Mouse (Mus musculus) embryo, embryonic 11.5 days (tissue): ENCODE data around the gene Usp34.
A peak's percentile ranks its signal among the peaks of the same experiment; 100 is the strongest.
"Not testable (repeated sequence)": the region's sequence is repeated elsewhere in the genome, so short reads cannot be mapped to it uniquely, and the experiment has no call there.

ENCODE experiments used
- DNase-seq: peaks from one replicate; pipeline ENCODE4 v3.0.0-alpha.2; 2012; ENCODE audit warnings: low read depth, low spot score

Gene Usp34

DNA sequence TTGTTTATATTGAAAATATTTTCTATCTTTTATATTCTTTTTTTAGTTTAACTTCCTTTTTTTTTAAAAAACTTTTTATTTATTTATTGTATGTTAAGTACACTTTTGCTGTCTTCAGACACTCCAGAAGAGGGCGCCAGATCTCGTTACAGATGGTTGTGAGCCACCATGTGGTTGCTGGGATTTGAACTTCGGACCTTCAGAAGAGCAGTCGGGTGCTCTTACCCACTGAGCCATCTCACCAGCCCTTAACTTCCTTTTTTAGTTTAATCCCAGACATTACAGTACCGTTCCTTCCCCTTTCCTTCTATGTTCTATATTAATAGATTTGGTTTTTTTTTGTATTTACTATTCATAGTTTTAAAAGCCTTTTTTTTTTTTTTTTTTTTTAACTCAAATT is 50.5 kb downstream of the Usp34 start:
- not testable (repeated sequence) for DNase-seq

DNA sequence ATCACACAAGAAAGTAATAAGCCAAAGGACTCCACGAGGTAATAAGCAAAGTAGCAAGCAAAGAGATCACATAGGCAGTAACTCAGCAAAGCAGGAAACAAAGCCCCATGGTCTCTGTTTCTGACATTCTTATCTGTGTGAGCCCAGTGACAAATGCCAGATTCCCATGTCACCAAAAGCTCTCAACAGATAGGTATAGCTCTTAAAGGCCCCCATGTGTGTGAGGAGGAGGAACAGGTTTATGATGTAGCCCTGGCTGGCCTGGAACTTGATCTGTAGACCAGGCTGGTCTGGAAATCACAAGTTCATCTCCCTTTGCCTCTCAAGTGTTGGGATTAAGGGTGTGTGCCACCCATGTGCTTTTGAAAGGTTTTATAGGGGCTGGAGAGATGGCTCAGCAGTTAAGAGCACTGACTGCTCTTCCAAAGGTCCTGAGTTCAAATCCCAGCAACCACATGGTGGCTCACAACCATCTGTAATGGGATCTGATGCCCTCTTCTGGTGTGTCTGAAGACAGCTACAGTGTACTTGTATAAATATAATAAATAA is 53.1 kb downstream of the Usp34 start:
- DNase-seq: not testable (repeated sequence)

GRCm38 (mm10) chr11:23362305-23362704 is 55.6 kb downstream of the Usp34 start:
- DNase-seq: no peak

DNA sequence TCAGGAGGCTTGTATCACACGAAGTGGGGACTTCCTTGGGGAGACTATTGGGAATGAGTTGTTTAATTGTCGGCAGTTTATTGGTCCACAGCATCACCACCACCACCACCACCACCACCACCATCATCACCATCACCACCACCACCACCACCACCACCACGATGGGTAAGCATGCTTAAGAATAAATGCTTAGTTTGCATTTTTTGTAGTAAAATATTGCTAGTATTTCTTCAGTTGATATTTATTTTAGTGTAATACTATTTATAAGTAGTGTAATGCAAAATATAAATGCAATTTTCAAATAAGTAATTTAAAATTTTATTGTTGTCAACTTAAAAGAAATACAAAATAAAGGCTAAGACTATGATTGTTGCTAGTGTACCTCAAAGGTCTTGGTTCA is 57.7 kb downstream of the Usp34 start:
- DNase-seq: no peak

- no peak for DNase-seq
These were observed 65.3 kb downstream of the Usp34 start for GRCm38 (mm10) chr11:23372032-23372431.

DNA sequence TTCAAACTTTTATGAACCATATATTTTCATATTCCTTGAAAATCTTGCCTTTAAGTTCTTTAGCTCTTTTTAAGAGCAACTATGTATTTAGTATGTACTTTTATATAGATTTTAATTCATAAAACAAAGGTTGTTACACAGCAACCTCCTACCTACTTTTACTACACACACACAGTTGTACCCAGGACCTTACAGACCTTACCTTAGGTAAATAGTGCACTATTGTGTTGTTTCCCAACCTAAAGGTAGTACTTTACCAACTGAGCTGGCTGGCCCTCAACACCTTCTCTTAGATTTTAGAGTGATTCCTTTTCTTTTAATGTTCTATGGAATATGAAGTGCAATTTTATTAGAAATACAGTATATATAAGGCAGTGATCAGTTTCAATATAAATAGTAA is 65.8 kb downstream of the Usp34 start:
- no peak for DNase-seq

DNA sequence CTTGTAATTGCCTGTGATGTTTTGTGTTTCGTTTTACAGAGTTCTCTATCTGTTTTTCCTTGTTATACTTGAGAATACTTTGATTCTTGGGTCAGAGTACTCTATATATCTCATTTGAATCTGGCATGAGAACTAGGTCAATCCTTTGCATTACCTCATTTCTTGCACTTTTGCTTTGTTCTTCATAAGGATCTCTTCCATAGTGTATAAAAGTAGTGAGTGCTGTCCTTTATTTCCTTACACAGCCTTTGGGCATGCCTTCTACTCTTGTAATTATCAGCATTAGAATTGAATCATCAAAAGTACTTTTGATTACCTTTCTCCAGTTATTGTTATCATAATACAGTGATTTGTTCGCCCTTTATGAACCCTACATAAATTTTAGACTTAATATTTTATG is 73.4 kb downstream of the Usp34 start:
- DNase-seq: no peak

GRCm38 (mm10) chr11:23380595-23380994 is 73.9 kb downstream of the Usp34 start:
- no peak for DNase-seq

- no peak for DNase-seq
These were observed 76.1 kb downstream of the Usp34 start for GRCm38 (mm10) chr11:23382787-23383186.

DNA sequence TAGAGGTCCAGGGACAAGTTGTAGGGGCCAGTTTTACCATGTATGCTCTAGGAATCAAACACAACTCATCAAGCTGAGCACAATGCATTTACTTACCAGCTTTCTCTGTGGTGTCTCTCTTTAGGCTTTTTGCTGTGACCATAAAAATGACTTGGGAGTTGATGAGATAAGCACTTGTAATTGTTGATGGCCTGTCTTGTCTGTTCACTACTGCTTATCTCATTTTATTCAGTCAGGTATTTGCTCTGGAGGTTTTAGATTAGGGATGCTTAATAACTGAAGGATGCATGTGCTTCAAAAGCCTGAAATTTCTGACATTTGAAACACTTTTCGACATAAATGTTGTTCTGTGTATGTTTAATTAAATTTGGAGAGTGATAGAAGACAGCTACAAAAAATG is 83.0 kb downstream of the Usp34 start:
- DNase-seq: no peak

DNA sequence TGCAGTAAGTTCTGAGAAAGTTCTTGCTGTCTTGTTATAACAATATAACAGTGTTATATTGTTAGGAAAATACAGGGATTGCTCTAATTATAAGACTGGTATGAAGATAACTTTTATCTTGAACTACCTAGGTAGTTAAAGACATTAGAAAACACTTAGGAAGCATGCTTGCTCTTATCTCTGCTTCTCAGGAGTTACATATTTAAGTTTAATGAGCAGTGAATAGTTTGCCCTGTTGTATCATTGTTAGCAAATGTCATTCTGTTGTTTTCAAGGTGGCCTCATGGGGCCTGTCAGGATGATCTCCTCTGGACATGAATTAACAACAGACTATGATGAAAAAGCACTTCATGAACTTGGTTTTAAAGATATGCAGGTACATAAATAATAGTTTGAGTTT is 85.9 kb downstream of the Usp34 start:
- DNase-seq: no peak

GRCm38 (mm10) chr11:23396608-23397007 is 89.9 kb downstream of the Usp34 start:
- no peak for DNase-seq

GRCm38 (mm10) chr11:23400978-23401776 is 94.5 kb downstream of the Usp34 start:
- DNase-seq: no peak

DNA sequence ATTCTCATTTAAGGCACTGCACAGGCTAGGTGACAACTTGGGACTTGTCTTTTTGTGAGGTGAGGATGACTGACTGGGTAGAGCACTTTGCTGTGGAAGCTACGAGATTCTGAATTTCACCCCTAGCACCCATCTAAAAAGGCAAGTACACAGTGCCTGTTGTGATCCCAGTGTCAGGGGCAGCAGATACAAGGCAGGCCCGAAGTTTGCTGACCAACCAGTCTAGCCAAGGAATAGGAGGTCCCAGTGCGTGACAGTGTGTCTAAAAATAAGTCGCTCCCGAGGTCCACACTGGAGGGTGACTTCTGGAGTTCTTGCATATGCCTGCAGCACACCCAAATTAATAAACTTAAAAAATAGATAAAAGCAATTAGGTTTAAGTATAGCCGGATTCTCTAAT is 121.6 kb downstream of the Usp34 start:
- DNase-seq: no peak

DNA sequence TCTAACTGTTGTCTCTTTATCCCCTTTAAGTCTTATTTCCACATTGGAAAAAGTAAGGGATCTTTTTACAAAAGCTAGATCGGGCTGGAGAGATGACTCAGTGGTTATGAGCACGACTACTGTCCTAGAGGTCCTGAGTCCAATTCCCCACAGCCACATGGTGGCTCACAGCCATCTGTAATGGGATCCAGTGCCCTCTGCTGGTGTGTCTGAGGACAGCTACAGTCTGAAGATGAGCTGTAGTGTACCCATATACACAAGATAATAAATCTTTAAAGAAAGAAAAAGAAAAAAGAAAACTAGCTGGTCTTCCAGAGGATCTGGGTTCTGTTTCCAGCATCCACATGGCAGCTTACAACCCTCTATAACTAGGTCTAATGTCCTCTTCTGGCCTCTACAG is 123.3 kb downstream of the Usp34 start:
- no peak for DNase-seq

DNA sequence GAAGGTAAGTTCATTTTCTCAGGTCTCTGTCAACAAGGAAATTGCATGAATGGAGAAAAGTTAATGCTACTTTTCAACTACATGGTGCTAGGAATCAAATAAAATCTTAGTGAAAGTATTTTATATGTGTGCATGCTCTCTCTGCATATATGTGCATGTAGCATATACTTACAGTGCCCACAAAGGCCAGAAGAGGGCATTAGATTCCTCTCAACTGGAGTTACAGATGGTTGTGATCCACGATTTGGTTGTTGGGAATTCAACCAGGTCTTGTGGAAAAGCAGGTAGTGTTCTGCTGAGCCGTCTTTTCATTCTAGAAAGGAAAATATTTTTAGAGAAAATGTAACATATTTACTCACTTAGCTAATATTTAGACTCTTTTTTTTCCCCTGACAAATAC is 129.4 kb downstream of the Usp34 start:
- DNase-seq: no peak

DNA sequence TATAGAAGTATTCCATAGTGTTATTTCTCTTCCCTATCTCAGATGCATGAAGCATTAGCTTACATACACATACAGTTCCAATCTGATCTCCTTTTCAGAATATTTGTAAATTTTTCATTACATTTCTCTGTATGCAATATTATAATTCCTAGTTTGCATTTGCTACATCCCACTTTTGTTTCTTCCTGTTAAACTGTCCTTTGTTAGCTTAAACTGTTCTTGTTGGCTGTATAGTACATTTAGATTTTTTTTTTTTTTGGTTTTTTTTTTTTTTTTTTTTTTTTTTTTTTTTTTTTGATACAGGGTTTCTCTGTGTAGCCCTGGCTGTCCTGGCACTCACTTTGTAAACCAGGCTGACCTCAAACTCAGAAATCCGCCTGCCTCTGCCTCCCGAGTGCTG is 159.2 kb downstream of the Usp34 start:
- not testable (repeated sequence) for DNase-seq

DNA sequence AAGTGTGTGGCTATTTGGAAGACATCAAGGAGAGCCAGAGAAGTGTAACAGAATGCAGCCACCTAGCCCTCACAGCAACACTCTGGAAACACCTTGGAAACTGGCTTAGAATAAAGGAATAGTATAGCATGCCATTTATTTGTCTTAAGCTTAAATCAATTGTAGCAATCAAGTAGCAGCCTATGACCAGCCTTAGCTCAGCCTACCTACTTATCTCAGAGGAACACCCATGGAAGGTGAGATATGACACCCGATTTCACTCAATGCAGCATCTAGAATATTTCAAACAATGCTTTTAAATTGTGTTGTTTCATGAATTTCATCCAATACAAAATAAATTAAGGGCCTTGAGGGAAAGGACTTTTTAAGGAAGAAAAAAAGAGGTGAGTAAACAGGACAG is 183.3 kb downstream of the Usp34 start:
- no peak for DNase-seq

DNA sequence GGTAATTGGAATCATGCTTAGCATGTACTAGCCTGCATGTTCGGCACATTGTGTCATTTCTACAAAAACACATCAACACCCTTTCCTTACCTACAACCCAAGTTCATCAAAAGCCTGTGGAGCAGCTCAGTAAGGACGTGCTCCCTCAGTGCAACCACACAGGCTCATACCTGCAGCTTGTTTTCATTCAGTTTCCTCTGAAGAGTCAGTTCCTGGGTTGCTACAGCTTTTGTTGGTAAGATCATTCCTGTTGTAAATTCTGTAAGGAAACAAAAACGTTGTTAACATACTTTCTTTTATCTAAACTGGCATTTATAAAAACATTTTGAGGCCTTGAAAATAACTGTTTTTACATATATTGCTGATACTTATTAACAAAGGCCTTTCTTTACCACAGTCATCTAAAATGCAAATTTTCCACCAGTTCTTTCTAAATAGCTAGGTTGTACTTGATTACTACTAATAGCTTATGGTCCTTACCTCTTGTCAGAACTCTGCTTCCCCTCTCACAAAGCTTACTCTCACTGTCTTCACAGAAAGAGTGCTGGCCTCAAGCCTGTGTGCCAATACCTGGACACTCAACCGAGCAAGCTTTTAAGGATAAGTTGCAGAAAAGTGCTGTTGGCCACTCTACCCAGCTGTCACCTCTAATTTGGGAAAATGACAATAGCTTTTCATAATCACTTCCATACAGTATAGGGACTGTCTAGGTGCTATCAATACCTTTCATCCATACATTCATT is 185.5 kb downstream of the Usp34 start:
- DNase-seq: no peak

DNA sequence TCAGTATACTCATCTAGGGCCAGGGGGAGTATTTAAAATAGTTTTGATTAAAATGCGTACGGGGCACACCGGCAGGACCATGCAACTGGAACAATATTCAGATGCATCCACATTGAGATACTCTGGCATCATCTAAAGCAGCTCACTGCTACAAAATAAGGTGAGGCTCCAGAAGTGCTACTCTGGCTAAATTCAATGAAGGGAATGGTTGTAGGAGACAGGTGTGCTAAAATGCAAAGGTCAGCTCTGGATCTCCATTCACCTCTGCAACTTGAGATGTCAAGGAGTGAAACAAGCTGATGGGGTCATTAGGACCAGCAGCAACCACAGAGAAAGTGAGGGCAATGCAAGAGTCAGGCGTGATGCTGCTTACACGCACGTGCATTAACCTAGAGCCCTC is 188.5 kb downstream of the Usp34 start:
- DNase-seq: no peak

GRCm38 (mm10) chr11:23496661-23497060 is 190.0 kb downstream of the Usp34 start:
- DNase-seq: no peak

DNA sequence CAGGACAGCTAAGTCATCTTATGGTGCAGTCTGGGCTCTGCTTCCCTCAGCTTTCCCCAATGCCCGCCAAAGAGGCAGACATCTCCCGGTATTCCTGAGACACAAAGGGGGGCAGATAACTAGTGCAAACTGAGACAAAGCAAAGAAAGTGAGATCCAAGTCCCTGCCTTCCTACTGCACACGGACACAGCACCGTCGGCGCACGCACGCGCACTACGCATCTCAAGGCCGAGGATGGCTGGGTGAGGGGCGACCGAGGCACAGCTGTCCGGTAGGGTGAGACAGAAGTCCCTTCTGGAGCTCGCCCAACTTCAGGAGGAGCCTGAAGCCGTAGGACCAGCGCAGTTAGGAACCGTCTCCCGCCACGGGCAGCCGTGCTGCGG is 190.6 kb downstream of the Usp34 start:
- peak; percentile 65 for DNase-seq
